Mouse (Mus musculus): ENCODE results near the gene Psme2. TPM values are rescaled to one million over a fixed set of nuclear protein-coding genes. Genes with fewer than 3 reads are reported as not detected.

Gene Psme2
- polyA plus RNA-seq (2017; shearing (Covaris generic)), result 573 TPM

GRCm38 (mm10) chr14:55590748-55591330, at the start of gene Psme2:
Gene Psme2 (minus strand): TSS chr14:55591113.

GRCm38 (mm10) chr14:55637795-55638194, 46.9 kb upstream of the Psme2 start, which contains the start of gene Gm49378:
Gene Gm49378 (minus strand): TSS chr14:55637895.

GRCm38 (mm10) chr14:55635523-55636007, 44.7 kb upstream of the Psme2 start, which contains the start of gene Ipo4:
Gene Ipo4 (minus strand): TSS chr14:55635957.

GRCm38 (mm10) chr14:55617822-55618221, 26.9 kb upstream of the Psme2 start, which contains the start of gene Rec8:
Gene Rec8 (plus strand): TSS chr14:55618037.

GRCm38 (mm10) chr14:55603271-55603632, 12.3 kb upstream of the Psme2 start, which contains the start of gene Irf9:
Gene Irf9 (plus strand): TSS chr14:55603571.

GRCm38 (mm10) chr14:55591331-55591891, 498 bp upstream of the Psme2 start, which contains the start of gene Rnf31:
Gene Rnf31 (plus strand): TSS chr14:55591708.

GRCm38 (mm10) chr14:55584702-55585565, 6.0 kb downstream of the Psme2 start, which contains the start of gene Emc9:
Gene Emc9 (minus strand): TSS chr14:55585302.

GRCm38 (mm10) chr14:55577871-55578667, 12.8 kb downstream of the Psme2 start, which contains the start of gene Psme1:
Gene Psme1 (plus strand): TSS chr14:55578123.

GRCm38 (mm10) chr14:55575302-55575701, 15.6 kb downstream of the Psme2 start, which contains the start of gene Fitm1:
Gene Fitm1 (plus strand): TSS chr14:55575617.

GRCm38 (mm10) chr14:55560202-55561073, 30.5 kb downstream of the Psme2 start, which contains the start of gene A730061H03Rik:
Gene A730061H03Rik (minus strand): TSS chr14:55560406.

GRCm38 (mm10) chr14:55559799-55560201, 31.1 kb downstream of the Psme2 start, which contains the start of gene Dcaf11:
Gene Dcaf11 (plus strand): TSS chr14:55560006.

GRCm38 (mm10) chr14:55540067-55540786, 50.7 kb downstream of the Psme2 start, which contains the start of gene Pck2:
Gene Pck2 (plus strand): TSS chr14:55540266.

Other genes with a start within 250 kb of the Psme2 start
- gene Dhrs4, start 112.4 kb downstream of the Psme2 start, polyA plus RNA-seq (2017; shearing (Covaris generic)), result 28.5 TPM
- not detected for gene Carmil3, start 100.5 kb downstream of the Psme2 start, polyA plus RNA-seq (2017; shearing (Covaris generic))
- gene Cpne6, start 80.7 kb downstream of the Psme2 start, polyA plus RNA-seq (2017; shearing (Covaris generic)), result 0.40 TPM
- 0.23 TPM for gene Nrl, start 66.1 kb downstream of the Psme2 start, polyA plus RNA-seq (2017; shearing (Covaris generic))
- gene Pck2, start 50.8 kb downstream of the Psme2 start, polyA plus RNA-seq (2017; shearing (Covaris generic)), result 7.2 TPM
- 110 TPM for gene Dcaf11, start 31.1 kb downstream of the Psme2 start, polyA plus RNA-seq (2017; shearing (Covaris generic))
- 4.5 TPM for gene A730061H03Rik, start 30.7 kb downstream of the Psme2 start, polyA plus RNA-seq (2017; shearing (Covaris generic))
- not detected for gene Fitm1, start 15.5 kb downstream of the Psme2 start, polyA plus RNA-seq (2017; shearing (Covaris generic))
- 748 TPM for gene Psme1, start 13.0 kb downstream of the Psme2 start, polyA plus RNA-seq (2017; shearing (Covaris generic))
- 15.3 TPM for gene Emc9, start 5.8 kb downstream of the Psme2 start, polyA plus RNA-seq (2017; shearing (Covaris generic))
- gene Rnf31, start 595 bp upstream of the Psme2 start, polyA plus RNA-seq (2017; shearing (Covaris generic)), result 49.5 TPM
- 49.4 TPM for gene Irf9, start 12.5 kb upstream of the Psme2 start, polyA plus RNA-seq (2017; shearing (Covaris generic))
- 0.50 TPM for gene Rec8, start 26.9 kb upstream of the Psme2 start, polyA plus RNA-seq (2017; shearing (Covaris generic))
- 49.8 TPM for gene Ipo4, start 44.8 kb upstream of the Psme2 start, polyA plus RNA-seq (2017; shearing (Covaris generic))
- gene Gm49378, start 46.8 kb upstream of the Psme2 start, polyA plus RNA-seq (2017; shearing (Covaris generic)), result 2.1 TPM
- gene Tm9sf1, start 52.7 kb upstream of the Psme2 start, polyA plus RNA-seq (2017; shearing (Covaris generic)), result 74.7 TPM
- gene Tssk4, start 59.1 kb upstream of the Psme2 start, polyA plus RNA-seq (2017; shearing (Covaris generic)), result 0.51 TPM
- gene Mdp1, start 69.4 kb upstream of the Psme2 start, polyA plus RNA-seq (2017; shearing (Covaris generic)), result 44.7 TPM
- 33.1 TPM for gene Gmpr2, start 80.8 kb upstream of the Psme2 start, polyA plus RNA-seq (2017; shearing (Covaris generic))
- 239 TPM for gene Nedd8, start 81.0 kb upstream of the Psme2 start, polyA plus RNA-seq (2017; shearing (Covaris generic))
- 189 TPM for gene Tinf2, start 90.7 kb upstream of the Psme2 start, polyA plus RNA-seq (2017; shearing (Covaris generic))
- not detected for gene Tgm1, start 122.8 kb upstream of the Psme2 start, polyA plus RNA-seq (2017; shearing (Covaris generic))
- 85.5 TPM for gene Rabggta, start 131.2 kb upstream of the Psme2 start, polyA plus RNA-seq (2017; shearing (Covaris generic))
- 23.0 TPM for gene Dhrs1, start 154.6 kb upstream of the Psme2 start, polyA plus RNA-seq (2017; shearing (Covaris generic))
- 49.5 TPM for gene Nop9, start 154.6 kb upstream of the Psme2 start, polyA plus RNA-seq (2017; shearing (Covaris generic))
- gene Cideb, start 167.3 kb upstream of the Psme2 start, polyA plus RNA-seq (2017; shearing (Covaris generic)), result not detected
- 0.21 TPM for gene Ltb4r2, start 170.3 kb upstream of the Psme2 start, polyA plus RNA-seq (2017; shearing (Covaris generic))
- gene Ltb4r1, start 174.8 kb upstream of the Psme2 start, polyA plus RNA-seq (2017; shearing (Covaris generic)), result not detected
- not detected for gene Adcy4, start 193.0 kb upstream of the Psme2 start, polyA plus RNA-seq (2017; shearing (Covaris generic))
- 74.2 TPM for gene Ripk3, start 197.8 kb upstream of the Psme2 start, polyA plus RNA-seq (2017; shearing (Covaris generic))
- 0.37 TPM for gene Nfatc4, start 232.0 kb upstream of the Psme2 start, polyA plus RNA-seq (2017; shearing (Covaris generic))